Mouse (Mus musculus): ENCODE data around the gene Ctrb1. TPM values are rescaled to one million over a fixed set of nuclear protein-coding genes. Genes with fewer than 3 reads are reported as not detected.

The Ctrb1 gene
- polyA plus RNA-seq, 1 experiment from 2014 or later, result not detected

DNA sequence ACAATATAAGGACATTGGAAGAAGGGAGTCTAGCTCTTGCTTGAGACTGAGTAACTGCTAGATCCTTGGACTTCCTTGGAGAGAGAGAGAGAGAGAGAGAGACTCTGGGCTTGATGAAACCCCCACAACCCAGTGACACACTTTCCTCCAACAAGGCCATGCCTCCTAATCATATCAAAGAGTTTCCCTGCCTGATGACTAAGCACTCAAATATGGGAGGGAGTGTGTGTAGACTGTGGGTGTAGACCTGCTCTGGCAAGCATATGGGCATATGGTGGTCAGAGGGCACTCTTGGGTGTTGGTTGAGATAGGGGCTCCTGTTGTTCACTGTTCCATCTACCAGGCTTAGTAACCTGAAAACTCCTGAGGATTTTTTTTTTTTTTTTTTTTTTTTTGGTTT, 52.7 kb downstream of the Ctrb1 start:
- Histone ChIP-seq H3K9me3 (ENCODE audit: control insufficient read depth, low read length) (no peaks in the 10 kb centered on the region), H3K4me1 (ENCODE audit: control insufficient read depth, insufficient read depth, low read length) (peaks cover 5% of the 10 kb centered on the region; the same call in 1 of the 2 replicates), H3K4me3 (ENCODE audit: low read depth, low read length) (no peak overlapping the region), H3K9ac (replicated peaks; ENCODE audit: low read depth, low read length) (no peak overlapping the region), H3K36me3 (ENCODE audit: control insufficient read depth, insufficient read depth, low read length) (no peaks in the 10 kb centered on the region), H3K27ac (ENCODE audit: low read depth, low read length) (no peak overlapping the region), H3K4me2 (ENCODE audit: low read depth, low read length) (no peak overlapping the region), H3K27me3 (ENCODE audit: control insufficient read depth, insufficient read depth, low read length) (no peaks in the 10 kb centered on the region)
- ATAC-seq (ENCODE audit: low read depth), result no peak

Small RNA genes within 50 kb of the gene (microRNA-seq; reads per million reads assigned to microRNA genes)
- gene Mir7076, result not detected

Other genes with a start within 250 kb of the Ctrb1 start
- gene Wdr59, start 168.9 kb downstream of the Ctrb1 start, polyA plus RNA-seq (2014; fragmentation: Nextera tagmentation; extraction: Ambion mirVana), result 7.4 and 8.5 TPM in 2 replicates
- 96.5 and 101 TPM in 2 replicates for gene Znrf1, start 154.9 kb downstream of the Ctrb1 start, polyA plus RNA-seq (2014; fragmentation: Nextera tagmentation; extraction: Ambion mirVana)
- 0.66 and 0.96 TPM in 2 replicates for gene Ldhd, start 60.6 kb downstream of the Ctrb1 start, polyA plus RNA-seq (2014; fragmentation: Nextera tagmentation; extraction: Ambion mirVana)
- gene Zfp1, start 47.6 kb downstream of the Ctrb1 start, polyA plus RNA-seq (2014; fragmentation: Nextera tagmentation; extraction: Ambion mirVana), result 31.2 and 31.8 TPM in 2 replicates
- gene Bcar1, start 52.8 kb upstream of the Ctrb1 start, polyA plus RNA-seq (2014; fragmentation: Nextera tagmentation; extraction: Ambion mirVana), result 47.6 and 56.4 TPM in 2 replicates
- gene Cfdp1, start 163.3 kb upstream of the Ctrb1 start, polyA plus RNA-seq (2014; fragmentation: Nextera tagmentation; extraction: Ambion mirVana), result 177 and 178 TPM in 2 replicates
- gene Tmem170, start 185.7 kb upstream of the Ctrb1 start, polyA plus RNA-seq (2014; fragmentation: Nextera tagmentation; extraction: Ambion mirVana), result 3.8 and 4.6 TPM in 2 replicates
- 2.7 and 3.2 TPM in 2 replicates for gene Chst5, start 219.4 kb upstream of the Ctrb1 start, polyA plus RNA-seq (2014; fragmentation: Nextera tagmentation; extraction: Ambion mirVana)
- 14.8 and 15.6 TPM in 2 replicates for gene Tmem231, start 242.9 kb upstream of the Ctrb1 start, polyA plus RNA-seq (2014; fragmentation: Nextera tagmentation; extraction: Ambion mirVana)
- 486 and 487 TPM in 2 replicates for gene Gabarapl2, start 249.7 kb upstream of the Ctrb1 start, polyA plus RNA-seq (2014; fragmentation: Nextera tagmentation; extraction: Ambion mirVana)